Mouse (Mus musculus): Measurements from ENCODE around the gene Slxl1.
"Not testable (repeated sequence)": the region's sequence is repeated elsewhere in the genome, so short reads cannot be mapped to it uniquely, and the experiment has no call there.

Gene Slxl1

DNA sequence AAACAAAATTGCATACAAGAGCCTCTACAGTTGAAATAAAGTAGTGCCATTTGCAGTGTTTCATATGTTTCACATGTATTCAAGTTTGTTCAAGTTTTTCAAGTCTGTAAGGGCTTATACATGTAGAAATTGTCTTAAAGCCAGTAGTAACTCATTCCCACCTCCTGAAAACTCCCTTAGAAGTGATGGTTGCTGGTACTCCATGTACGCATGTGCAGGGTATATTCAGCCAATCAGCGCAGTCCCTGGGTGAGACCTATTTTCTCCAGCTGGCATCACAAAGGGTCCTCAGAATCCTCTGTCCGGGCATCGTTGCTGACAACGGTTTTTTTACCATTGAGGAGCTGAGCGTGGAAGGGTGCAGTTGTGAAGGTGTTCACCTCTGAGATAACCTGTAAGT, at the start of gene Slxl1:
Slxl1 (plus strand) TSS at position 301 of the 400 bp plus-strand sequence.
- DNase-seq: not testable (repeated sequence)

Measured in right cerebral cortex, postnatal 25 days (tissue).